Mouse (Mus musculus) kidney, adult 11 months (tissue): Measurements from ENCODE around the gene Slc11a2.
"Not testable (repeated sequence)": the region's sequence is repeated elsewhere in the genome, so short reads cannot be mapped to it uniquely, and the experiment has no call there.

Experiments used
- DNase-seq: peaks from one replicate; pipeline ENCODE4 v3.0.0; 2022

The Slc11a2 gene

DNA sequence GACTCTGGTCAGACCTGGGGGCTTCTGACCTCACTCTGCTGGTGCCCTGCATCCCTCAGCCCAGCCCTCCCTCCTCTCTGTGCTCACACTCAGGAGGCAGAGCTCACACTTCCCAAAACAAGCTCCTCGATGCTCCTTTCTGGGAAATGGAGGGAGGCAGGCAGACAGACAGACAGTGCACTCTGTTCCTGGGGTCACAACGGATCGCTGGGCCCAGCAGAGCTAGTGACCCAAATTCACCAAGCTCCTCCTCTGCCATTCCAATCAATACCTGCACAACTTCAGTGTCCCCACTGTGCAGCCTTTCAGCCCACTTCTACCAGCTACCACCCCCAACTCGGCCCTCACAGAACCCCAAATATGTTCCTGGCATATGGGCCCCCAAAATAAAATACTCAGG, 23.1 kb downstream of the Slc11a2 start:
- no peak for DNase-seq

DNA sequence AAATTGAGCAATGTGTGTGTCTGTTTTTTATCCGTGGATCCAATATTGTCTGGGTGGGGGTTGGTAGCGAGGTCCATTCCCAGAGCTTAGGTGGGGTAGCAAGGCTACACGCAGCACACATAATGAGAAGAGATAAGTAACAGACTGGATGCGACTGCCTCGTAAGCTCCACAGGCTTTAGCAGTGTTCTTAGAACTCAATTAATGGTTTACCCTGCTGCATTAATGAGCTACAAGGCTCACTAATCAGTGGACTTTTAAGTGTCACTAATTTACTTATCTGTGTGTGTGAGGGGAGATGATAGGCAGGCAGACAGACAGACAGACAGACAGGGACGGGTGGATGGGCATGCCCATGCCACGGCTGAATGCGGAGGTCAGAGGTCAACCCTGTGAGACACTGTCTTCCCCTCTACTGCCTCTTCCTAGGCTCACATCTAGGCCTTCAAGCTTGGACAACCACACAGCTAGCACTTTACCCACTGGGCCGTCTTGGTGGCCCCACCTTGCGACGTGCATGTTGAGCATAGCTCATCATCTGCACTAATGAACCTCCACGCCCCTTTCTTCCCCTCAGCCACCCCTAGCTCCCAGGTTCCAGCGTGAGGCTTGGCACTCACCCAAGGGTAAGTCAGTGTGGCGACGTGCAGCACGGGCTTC, 24.2 kb downstream of the Slc11a2 start:
- DNase-seq: peak; percentile 83

- DNase-seq: no peak
Measured at GRCm38 (mm10) chr15:100395561-100395960, 29.3 kb downstream of the Slc11a2 start.

- DNase-seq: no peak
Measured at GRCm38 (mm10) chr15:100393016-100393415, 31.9 kb downstream of the Slc11a2 start.

DNA sequence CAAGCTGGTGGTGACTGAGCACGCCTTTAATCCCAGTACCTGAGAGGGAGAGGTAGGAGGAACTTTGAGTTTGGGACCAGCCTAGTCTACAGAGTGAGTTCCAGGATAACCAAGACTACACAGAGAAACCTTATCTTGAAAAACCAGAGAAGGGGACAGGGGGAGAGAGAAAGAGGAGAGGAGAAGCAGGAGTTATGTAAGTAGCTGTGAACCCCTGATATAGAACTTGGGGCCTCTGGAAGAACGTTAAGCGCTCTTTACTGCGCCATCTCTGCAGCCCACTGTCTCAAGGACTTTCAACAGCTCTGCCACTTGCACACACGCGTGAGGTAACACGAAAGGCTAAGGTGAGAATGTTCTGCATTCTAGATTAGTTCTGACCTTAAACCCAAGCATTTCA, 33.3 kb downstream of the Slc11a2 start:
- DNase-seq: no peak

GRCm38 (mm10) chr15:100391066-100391465, 33.8 kb downstream of the Slc11a2 start:
- DNase-seq: no peak

GRCm38 (mm10) chr15:100388886-100389285, 36.0 kb downstream of the Slc11a2 start:
- no peak for DNase-seq

DNA sequence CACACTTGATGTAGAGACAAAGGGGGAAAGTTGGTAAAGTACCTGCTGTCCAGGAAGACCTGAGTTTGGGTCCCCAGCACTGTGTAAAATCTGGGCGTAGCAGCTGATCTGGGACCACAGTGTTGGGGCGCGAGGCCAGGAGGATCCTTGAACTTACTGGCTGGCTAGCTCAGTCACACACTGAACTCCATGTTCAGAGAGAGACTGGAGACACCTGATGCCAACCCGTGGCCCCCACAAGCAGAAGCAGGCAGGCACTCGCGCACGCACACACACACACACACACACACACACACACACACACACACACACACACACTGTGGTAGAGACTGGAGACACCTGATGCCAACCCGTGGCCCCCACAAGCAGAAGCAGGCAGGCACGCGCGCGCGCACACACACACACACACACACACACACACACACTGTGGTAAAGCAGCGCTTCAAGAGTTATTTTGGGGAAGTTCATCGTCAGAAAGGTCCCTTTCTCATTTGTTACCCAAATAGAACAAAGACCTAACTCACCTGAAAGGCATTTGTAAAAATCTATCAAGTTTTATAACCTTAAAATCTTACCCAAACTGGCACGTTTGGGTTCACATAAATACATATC, 36.5 kb downstream of the Slc11a2 start:
- no peak for DNase-seq

- no peak for DNase-seq
Measured at GRCm38 (mm10) chr15:100387544-100388223, 37.2 kb downstream of the Slc11a2 start.

DNA sequence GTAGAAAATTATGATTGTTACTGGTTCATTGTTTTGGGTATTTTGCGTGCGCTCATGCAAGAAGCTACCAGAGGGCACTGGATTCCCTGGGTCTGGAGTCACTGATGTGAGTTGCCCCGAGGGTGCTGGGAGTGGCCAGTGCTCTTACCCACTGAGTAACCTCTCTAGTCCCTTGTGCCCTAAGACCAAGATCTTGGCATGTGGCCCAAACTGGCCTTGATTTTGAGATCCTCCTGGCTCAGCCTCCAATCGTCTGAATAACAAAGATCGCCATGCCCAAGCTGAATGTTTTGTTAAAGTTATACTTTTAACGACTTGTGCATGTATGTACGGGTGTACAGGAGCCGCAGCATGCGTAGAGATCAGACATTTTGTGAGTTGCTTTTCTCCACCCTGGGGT, 39.2 kb downstream of the Slc11a2 start:
- no peak for DNase-seq

- no peak for DNase-seq
Measured at GRCm38 (mm10) chr15:100380104-100380503, 44.8 kb downstream of the Slc11a2 start.

- DNase-seq: no peak
Measured at GRCm38 (mm10) chr15:100379658-100380057, 45.2 kb downstream of the Slc11a2 start.

GRCm38 (mm10) chr15:100377847-100378505, 46.9 kb downstream of the Slc11a2 start:
- DNase-seq: not testable (repeated sequence)

GRCm38 (mm10) chr15:100375066-100375465, 49.8 kb downstream of the Slc11a2 start:
- DNase-seq: peak; percentile 58

- no peak for DNase-seq
Measured at GRCm38 (mm10) chr15:100367119-100367518, 57.8 kb downstream of the Slc11a2 start.

DNA sequence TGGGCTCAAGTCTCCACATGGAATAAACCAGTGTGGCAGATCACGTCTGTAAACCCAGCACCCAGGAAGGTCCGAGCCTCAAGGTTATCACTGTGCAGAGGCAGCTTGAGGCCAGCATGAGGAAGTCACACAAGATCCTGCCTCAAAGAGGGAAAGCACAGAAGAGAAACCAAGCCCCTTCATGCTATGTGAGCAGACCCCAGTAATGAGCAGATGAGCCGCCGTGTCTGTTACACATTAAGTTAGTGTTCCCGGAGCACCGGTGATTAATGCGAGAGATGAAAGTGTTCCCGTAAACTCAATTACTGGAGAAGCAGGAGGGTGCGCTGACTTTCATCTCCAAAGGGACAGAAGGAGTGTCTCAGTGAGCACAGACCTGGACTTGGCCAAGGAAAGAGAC, 58.9 kb downstream of the Slc11a2 start:
- DNase-seq: not testable (repeated sequence)

GRCm38 (mm10) chr15:100364242-100364641, 60.6 kb downstream of the Slc11a2 start, which contains the start of gene Higd1c:
Gene Higd1c (plus strand): TSS chr15:100364542.
- no peak for DNase-seq

DNA sequence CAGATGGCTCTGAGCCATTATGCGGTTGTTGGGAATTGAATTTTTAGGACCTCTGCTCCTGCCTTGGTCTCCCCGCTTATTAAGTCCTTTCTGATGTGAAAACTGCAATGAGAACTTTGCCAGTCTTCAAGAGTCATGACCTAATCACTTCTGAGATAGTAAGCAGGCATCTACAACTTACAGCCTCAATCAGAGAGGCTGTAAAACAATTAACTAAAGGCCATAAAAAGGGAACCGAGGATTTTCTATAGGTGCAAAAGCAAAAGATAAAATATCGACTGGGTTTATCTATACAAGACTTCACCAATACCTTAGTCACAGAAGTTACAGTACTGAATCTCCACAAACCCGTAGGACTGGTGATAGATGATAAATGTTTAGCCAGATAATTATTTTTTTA, 69.0 kb downstream of the Slc11a2 start:
- no peak for DNase-seq

- DNase-seq: not testable (repeated sequence)
Measured at GRCm38 (mm10) chr15:100353399-100353798, 71.5 kb downstream of the Slc11a2 start.

- peak; percentile 58 for DNase-seq
Measured at GRCm38 (mm10) chr15:100352711-100353250, 72.1 kb downstream of the Slc11a2 start, which contains the start of the genes Methig1 and Mettl7a2. Gene Methig1 (plus strand): TSS chr15:100353149. Gene Mettl7a2 (plus strand): TSS chr15:100353200.

- peak; percentile 35 for DNase-seq
Measured at GRCm38 (mm10) chr15:100351501-100352060, 73.3 kb downstream of the Slc11a2 start.

DNA sequence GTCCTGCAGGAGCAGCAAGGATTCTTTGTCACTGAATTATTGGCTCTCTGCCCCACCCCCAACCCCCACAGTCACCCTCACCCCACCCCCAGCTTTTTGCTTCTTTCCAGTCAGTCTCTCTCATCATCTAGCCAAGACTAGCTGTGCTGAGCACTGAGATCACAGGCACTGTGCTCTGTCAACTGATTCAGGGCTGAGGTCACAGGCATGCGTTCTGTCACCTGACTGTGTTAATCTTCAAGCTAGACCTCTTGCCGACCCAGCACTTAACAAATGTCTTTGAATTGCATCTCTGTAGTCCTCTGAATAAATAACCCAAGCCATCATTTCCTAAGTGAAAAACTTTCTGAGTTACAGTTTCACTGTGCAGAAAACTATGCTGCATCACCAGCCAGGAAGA, 75.4 kb downstream of the Slc11a2 start:
- peak; percentile 90 for DNase-seq

DNA sequence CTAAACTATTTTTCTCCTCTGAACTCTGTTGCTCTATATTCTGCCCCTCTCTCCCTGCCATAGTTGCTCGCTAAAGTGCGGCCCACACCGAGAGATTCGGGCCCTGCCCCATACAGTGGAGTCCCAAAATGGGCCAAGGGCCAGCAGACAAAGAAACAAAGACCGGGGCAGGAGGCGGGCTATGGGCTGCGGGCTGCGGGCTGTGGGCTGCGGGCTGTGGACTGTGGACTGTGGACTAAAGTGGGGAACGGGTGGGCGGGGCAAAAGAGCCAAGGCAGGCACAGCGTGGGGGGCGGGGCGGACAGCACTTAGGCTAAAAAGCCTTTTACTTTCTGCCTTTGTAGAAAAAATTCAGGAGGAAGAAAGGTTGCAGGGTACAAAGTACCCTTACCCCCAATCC, 78.1 kb downstream of the Slc11a2 start:
- peak; percentile 74 for DNase-seq
